Mouse (Mus musculus): ENCODE data around the gene Trpm3.

Trpm3 gene

GRCm38 (mm10) chr19:22473030-22473712 lies 334.3 kb downstream of the Trpm3 start:
- no peak for DNase-seq (ENCODE audit: low spot score in 2 of 2)

GRCm38 (mm10) chr19:22478295-22478989 lies 339.6 kb downstream of the Trpm3 start:
- no peak for DNase-seq (ENCODE audit: low spot score in 2 of 2)

DNA sequence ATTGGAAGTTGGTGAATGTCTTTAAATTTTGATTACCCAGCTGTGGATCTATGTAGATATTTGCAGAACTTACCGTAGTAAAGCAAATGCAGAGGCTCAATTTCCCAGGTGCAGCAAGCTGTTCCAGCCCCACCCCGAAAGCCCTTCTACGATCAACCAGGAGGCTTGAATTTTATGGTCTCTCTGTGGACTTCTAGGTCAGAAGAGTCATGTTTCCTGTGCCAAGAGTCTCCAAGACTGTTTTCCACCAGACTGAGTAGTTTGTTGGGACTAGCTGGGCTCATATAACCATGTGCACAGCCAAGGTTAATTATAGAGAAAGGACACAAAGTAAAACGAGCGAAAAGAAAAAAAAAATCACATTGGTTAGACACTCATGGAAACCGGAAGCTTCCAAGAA lies 364.6 kb downstream of the Trpm3 start:
- no peak for DNase-seq (ENCODE audit: low spot score in 2 of 2)

GRCm38 (mm10) chr19:22518508-22518907 lies 379.7 kb downstream of the Trpm3 start:
- DNase-seq (ENCODE audit: low spot score in 2 of 2), result no peak

DNA sequence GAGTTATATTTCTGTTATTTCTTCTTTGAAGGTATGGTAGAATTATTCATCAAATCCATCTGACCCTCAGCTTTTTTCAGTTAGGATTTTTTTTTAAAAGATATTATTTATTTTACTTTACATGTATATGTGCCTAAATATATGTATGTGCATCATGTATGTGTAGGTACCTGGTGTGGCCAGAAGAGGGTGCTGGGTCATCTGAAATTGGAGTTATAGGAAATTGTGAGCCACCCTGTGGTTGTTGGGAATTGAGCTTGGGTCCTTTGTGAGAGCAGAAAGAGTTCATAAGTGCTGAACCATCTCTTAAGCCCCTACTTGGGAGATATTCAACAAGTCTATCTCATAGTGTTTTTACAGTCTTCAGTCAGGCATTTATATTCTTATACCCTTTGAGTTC lies 389.1 kb downstream of the Trpm3 start:
- DNase-seq (ENCODE audit: low spot score in 2 of 2), result no peak

GRCm38 (mm10) chr19:22542990-22543709 lies 404.3 kb downstream of the Trpm3 start:
- DNase-seq (ENCODE audit: low spot score in 2 of 2), result no peak

DNA sequence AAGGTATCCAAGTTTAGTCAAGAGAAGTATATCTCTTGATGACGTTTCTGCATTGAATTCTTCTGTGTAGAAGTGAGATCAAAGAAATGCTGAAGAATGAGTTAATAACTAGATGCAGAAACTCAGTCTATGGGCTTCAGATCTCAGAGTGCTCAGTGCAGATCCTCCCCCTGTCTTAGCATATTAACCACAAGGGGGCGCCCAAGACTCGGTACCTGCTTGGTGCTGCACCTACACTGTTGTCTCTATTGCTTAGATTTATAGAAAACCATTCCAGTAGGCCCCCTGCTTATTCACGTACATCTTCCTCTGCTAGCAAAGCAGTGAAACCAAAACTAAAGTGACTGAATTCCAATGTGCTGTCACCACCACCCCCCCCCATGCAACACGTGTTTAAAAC lies 413.3 kb downstream of the Trpm3 start:
- no peak for DNase-seq (ENCODE audit: low spot score in 2 of 2)

DNA sequence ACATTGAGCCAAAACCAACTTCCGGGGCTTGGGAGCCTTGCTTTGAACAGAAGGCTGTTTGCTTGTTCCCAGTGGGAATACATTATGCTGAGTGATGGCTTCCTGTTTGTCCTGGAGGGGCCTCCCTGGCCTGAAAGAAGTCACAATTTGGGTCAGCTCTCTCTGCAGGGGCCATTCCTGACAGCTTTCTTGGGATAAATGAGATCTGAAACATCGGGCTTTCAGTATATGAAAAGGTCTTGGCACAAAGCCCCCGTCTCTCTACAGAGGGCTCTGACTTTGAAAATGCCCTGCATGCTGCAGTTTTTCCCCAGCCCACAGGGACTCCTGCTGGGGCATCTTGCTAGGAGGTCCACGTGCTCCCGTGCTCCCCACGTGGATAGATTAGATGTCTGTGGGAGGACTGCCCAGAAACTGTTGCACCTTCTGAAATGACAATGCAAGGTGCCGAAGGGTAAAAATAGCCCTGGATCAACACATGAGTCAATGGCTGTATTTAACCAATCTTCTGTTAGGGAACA lies 415.6 kb downstream of the Trpm3 start:
- DNase-seq (ENCODE audit: low spot score in 2 of 2), result no peak

- no peak for DNase-seq (ENCODE audit: low spot score in 2 of 2)
Measured at GRCm38 (mm10) chr19:22572396-22572795, 433.6 kb downstream of the Trpm3 start.

DNA sequence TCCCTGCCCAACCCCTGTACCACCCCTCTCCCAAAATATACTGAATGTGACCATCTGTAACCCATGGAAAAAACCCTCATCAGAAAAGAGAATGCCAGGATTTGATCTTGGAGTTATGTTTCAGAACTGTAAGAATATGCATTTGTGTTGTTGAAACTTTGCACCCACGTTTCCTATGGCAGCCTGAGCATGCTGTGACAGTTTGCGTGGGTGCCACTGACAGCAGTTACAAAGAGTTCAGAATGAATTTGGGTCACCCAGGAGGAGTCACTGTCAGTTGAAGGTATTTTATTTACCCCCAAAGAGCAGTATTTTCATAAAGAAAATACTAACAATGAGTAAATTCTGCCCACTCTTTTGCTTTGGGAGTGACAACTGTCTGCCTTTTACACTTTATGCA lies 434.0 kb downstream of the Trpm3 start:
- DNase-seq (ENCODE audit: low spot score in 2 of 2), result no peak

- DNase-seq (ENCODE audit: low spot score in 2 of 2), result no peak
Measured at GRCm38 (mm10) chr19:22582120-22582745, 443.4 kb downstream of the Trpm3 start.

- DNase-seq (ENCODE audit: low spot score in 2 of 2), result no peak
Measured at GRCm38 (mm10) chr19:22594492-22594891, 455.6 kb downstream of the Trpm3 start.

DNA sequence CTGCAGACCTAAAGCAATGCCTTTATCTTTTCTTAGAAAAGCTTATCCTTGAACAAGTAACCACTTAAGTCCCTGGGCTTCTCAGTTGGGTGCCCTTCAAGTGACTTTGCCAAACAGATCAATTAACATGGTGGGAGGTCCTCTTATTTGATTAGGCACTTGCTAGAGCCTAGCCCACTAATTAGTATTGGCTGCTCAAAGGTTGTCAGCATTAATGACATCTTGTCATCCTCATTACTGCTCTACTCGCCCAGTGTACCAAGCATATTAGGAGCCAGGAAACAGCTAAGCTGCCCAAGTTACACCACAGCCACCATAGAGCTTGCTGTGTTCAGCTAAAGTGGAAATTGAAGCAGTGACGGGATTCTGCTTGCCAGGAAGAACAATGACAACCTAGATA lies 456.4 kb downstream of the Trpm3 start:
- no peak for DNase-seq (ENCODE audit: low spot score in 2 of 2)

GRCm38 (mm10) chr19:22596715-22597114 lies 457.9 kb downstream of the Trpm3 start:
- DNase-seq (ENCODE audit: low spot score in 2 of 2), result no peak

GRCm38 (mm10) chr19:22604322-22604721 lies 465.5 kb downstream of the Trpm3 start:
- no peak for DNase-seq (ENCODE audit: low spot score in 2 of 2)

GRCm38 (mm10) chr19:22607985-22608684 lies 469.3 kb downstream of the Trpm3 start:
- no peak for DNase-seq (ENCODE audit: low spot score in 2 of 2)

- no peak for DNase-seq (ENCODE audit: low spot score in 2 of 2)
Measured at GRCm38 (mm10) chr19:22611621-22612020, 472.8 kb downstream of the Trpm3 start.

DNA sequence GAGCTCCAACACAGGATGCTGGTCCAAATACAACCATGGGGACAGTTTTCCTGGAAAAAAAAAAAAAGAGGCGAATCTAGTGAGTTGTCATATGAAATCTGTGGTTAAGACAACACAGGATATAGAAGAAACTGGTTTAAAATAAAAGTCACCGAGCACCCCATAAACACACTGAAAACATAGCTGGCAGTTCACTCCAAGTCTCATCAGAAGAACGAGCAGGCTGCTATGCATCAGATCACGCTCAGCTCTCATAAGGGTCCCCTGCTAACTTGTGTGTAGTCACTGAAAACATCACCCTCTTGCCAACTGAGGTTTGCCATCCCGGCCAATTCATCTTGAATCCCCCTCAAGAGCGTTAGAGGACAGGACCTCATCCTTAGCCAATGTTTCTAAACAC lies 476.5 kb downstream of the Trpm3 start:
- no peak for DNase-seq (ENCODE audit: low spot score in 2 of 2)

- DNase-seq (ENCODE audit: low spot score in 2 of 2), result no peak
Measured at GRCm38 (mm10) chr19:22624801-22625513, 486.1 kb downstream of the Trpm3 start.

DNA sequence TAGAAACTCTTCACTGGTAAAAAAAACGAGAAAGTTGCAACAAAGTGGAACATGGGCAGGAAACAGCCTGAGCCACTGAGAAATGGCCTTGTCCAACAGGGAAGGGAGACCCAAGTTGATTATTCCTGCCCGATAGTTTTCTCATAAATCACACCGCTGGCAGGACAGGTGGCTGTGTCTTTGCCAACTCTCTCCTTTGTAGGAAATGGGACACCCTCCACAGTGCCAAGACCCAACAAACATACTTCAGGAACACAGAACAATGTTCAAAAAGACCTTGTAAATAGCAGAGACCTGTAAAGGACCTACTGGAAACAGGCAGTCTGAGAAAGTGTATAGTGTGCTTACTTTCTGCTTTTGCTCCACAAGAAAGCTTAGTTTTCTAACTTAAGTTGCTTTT lies 490.0 kb downstream of the Trpm3 start:
- no peak for DNase-seq (ENCODE audit: low spot score in 2 of 2)

- no peak for DNase-seq (ENCODE audit: low spot score in 2 of 2)
Measured at GRCm38 (mm10) chr19:22631316-22631715, 492.5 kb downstream of the Trpm3 start.

Data from urinary bladder, postnatal 4 days (tissue).